Mouse (Mus musculus) gastrocnemius, postnatal 10 days (tissue): Measurements from ENCODE around the gene Mybpc3. TPM values are rescaled to one million over a fixed set of nuclear protein-coding genes. Genes with fewer than 3 reads are reported as not detected.

Experiments
- DNase-seq: peaks from one replicate; pipeline ENCODE4 v3.0.0; 2021; ENCODE audit warnings: mixed read lengths
- total RNA-seq, 2 experiments: library from RNA; stranded (reverse); gene quantifications; 2 replicates each; pipeline ENCODE4 v1.2.3; 2021

The Mybpc3 gene
- total RNA-seq, 2 experiments from 2014 or later = 0.12 to 0.20 TPM

- DNase-seq = no peak
Measured at GRCm38 (mm10) chr2:91169587-91170322, 51.8 kb downstream of the Mybpc3 start.

GRCm38 (mm10) chr2:91175490-91175889 lies 57.5 kb downstream of the Mybpc3 start:
- no peak for DNase-seq

GRCm38 (mm10) chr2:91176234-91176633 lies 58.3 kb downstream of the Mybpc3 start:
- no peak for DNase-seq

GRCm38 (mm10) chr2:91179825-91180224 lies 61.9 kb downstream of the Mybpc3 start:
- DNase-seq = no peak

- DNase-seq = no peak
Measured at GRCm38 (mm10) chr2:91180706-91181105, 62.8 kb downstream of the Mybpc3 start.

DNA sequence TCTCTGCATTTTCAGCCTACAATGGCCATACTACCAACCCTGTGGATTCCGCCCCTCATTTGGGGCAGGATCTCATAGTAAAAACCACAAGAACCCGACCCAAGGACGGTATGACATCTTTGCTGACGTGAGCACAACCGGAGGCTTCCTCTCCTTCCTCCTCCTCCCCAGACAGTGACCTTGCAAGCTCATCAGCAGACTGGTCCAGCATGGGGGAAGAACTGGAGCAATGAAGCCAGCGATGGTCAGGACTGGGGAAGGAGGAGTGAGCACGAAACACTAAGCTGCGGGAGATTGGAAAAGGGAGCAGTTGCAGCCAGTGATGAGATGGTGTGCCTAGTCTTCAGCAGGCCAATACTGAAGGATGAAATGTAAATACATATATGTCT lies 64.1 kb downstream of the Mybpc3 start:
- no peak for DNase-seq

- peak; percentile 58 for DNase-seq
Measured at GRCm38 (mm10) chr2:91182405-91183147, 64.6 kb downstream of the Mybpc3 start.

DNA sequence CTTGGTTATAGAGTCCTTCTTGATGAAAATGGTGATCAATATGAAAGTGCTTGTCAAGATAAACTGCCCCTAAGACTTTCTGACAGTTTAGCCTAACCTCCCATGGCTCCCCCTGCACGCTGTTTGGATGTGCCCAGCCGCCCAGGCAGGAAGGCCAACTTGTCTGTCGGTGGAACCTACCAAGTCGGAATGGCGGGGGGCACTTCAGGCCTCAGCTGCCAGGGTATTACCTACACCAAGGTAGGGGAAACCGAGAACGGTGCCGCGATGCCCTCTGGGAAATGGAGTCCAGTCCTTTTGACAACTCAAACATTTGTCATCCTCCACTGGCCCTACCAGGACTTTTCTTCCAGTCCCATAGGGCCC lies 65.2 kb downstream of the Mybpc3 start:
- peak; percentile 71 for DNase-seq

DNA sequence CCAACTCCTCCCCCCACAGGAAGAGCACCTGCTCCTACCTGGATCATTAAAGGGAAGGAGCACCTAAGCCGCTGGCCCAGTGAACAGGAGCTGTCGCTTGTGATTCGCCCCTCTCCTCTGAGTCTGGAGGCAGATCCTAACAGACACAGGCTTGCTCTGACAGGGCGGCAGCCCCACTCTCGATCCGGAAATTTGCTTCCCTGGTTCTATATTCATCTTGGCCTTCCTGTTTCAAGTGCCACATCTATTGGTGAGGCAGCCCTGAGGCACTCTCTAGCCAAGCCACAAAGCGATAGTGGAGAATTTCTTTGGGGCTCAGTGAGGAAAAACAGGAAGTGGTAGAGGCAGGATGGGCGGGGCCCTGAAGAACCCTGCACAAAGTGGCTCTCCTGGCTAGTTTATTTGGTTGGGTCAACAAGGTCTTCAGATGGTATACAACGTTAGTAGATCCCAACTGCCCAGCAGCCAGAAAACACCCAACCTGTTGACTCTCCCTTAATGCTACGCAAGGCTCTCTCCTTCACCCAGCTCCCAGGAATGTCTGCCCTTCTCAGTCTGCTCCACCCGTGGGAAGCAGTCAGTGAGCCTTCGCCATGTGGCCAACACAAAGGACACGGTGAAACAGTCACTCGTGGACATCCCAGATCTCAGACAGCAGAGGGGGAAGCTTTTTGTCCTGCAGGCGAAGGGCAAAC lies 65.9 kb downstream of the Mybpc3 start, which contains the start of gene Madd:
Gene Madd, minus strand, starts transcription at position 127 of the 695 bp plus-strand sequence.
- no peak for DNase-seq

Other genes starting within 250 kb of the Mybpc3 start
- 1 to 10 TPM; 7.1 to 8.5 TPM for gene C1qtnf4, start 232.3 kb upstream of the Mybpc3 start, total RNA-seq
- 10 to 100 TPM; 14.9 to 20.1 TPM for gene Kbtbd4, start 213.4 kb upstream of the Mybpc3 start, total RNA-seq
- 100 to 1,000 TPM; 406 to 473 TPM for gene Ndufs3, start 213.3 kb upstream of the Mybpc3 start, total RNA-seq
- gene Celf1, start 177.8 kb upstream of the Mybpc3 start, total RNA-seq = 10 to 100 TPM; 54.1 to 61.9 TPM
- 10 to 100 TPM; 32.5 to 32.8 TPM for gene Rapsn, start 82.5 kb upstream of the Mybpc3 start, total RNA-seq
- 100 to 1,000 TPM; 336 to 337 TPM for gene Psmc3, start 64.1 kb upstream of the Mybpc3 start, total RNA-seq
- 10 to 100 TPM; 27.8 to 40.8 TPM for gene Slc39a13, start 47.7 kb upstream of the Mybpc3 start, total RNA-seq
- gene Spi1, start 35.8 kb upstream of the Mybpc3 start, total RNA-seq = 1 to 10 TPM; 3.2 to 6.4 TPM
- gene Madd, start 65.7 kb downstream of the Mybpc3 start, total RNA-seq = 1 to 10 TPM; 5.3 to 6.0 TPM
- 1 to 10 TPM; 3.7 to 4.0 TPM for gene Nr1h3, start 84.7 kb downstream of the Mybpc3 start, total RNA-seq
- gene Acp2, start 84.7 kb downstream of the Mybpc3 start, total RNA-seq = 10 to 100 TPM; 13.0 to 17.4 TPM
- gene Ddb2, start 118.8 kb downstream of the Mybpc3 start, total RNA-seq = 1 to 10 TPM; 4.2 to 7.6 TPM
- gene Pacsin3, start 137.8 kb downstream of the Mybpc3 start, total RNA-seq = 100 to 1,000 TPM; 288 to 337 TPM
- 10 to 100 TPM; 77.1 to 84.3 TPM for gene Arfgap2, start 146.8 kb downstream of the Mybpc3 start, total RNA-seq